Comparison of ENCODE assay signal across 13 mouse cellular contexts in the genomic region with DNA sequence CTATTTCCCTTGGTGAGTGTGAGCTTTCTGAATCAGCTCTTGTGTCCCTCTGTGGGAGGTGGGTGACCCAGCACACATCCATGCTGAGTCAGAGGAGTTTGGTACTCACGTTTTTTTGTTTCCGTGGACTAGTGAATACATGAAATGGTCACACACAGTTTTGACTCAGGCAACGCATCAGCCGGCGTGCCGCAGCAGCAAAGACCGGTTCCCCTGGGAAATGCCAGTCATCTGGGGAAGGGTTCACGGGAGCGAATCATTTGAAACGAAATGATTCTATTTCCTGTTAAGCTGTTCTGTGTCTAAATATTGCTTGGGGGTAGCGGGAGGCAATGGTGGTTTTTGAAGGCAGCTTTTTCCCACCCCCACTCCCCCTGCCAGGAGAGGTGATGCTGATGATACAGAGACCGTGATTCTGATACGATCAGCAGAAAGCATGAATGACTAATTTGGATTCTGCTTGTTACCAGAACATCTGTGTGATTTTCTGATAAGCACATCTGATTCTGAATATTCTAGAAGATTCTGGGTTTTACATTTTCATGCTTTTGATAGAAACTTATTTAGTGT.
DNase-seq lines count a peak whose midpoint lies in the region; ATAC-seq lines count a peak whose summit lies in the region.
"Had no signal": no experiment of that assay in that cellular context is flagged by ENCODE, and none has a peak within 500 bp of the region (broad histone marks: within the 10 kb centered on the region; RNA-seq: fewer than 3 reads in every experiment).

No protein-coding gene starts in this region.

- no peak for ATAC-seq in midbrain, embryonic 15.5 days (replicated peaks)
- ATAC-seq in megakaryocyte, adult 5-6 weeks (ENCODE audit: poor library complexity, severe bottlenecking) = no peak
- ATAC-seq: liver, embryonic 12.5 days had no signal

- H3K27me3 ChIP-seq in midbrain, embryonic 15.5 days (replicated peaks) = no peaks in the 10 kb centered on the region
- H3K27me3 ChIP-seq in midbrain, embryonic 10.5 days (ENCODE audit: low read depth, poor library complexity, severe bottlenecking) = no peaks in the 10 kb centered on the region
- H3K27me3 ChIP-seq: heart, embryonic 13.5 days; liver, embryonic 12.5 days; midbrain, embryonic 12.5 days had no signal

- WGBS in midbrain, embryonic 15.5 days = 80% methylated on average over 13 of the region's 13 CpGs
- WGBS in midbrain, embryonic 10.5 days = 90% methylated on average over 13 of the region's 13 CpGs

- H3K4me3 ChIP-seq in midbrain, embryonic 15.5 days = 0 out of 2 replicates have a peak overlapping the region, but pooled peaks have one; percentile 2
- H3K4me3 ChIP-seq in midbrain, embryonic 10.5 days = no peak overlapping the region
- H3K4me3 ChIP-seq: heart, embryonic 13.5 days; liver, embryonic 12.5 days; midbrain, embryonic 12.5 days had no signal

- no peak overlapping the region for H3K27ac ChIP-seq in midbrain, embryonic 15.5 days
- no peak overlapping the region for H3K27ac ChIP-seq in midbrain, embryonic 10.5 days (replicated peaks)
- H3K27ac ChIP-seq: heart, embryonic 13.5 days; liver, embryonic 12.5 days; midbrain, embryonic 12.5 days had no signal

- no peaks in the 10 kb centered on the region for H3K4me1 ChIP-seq in midbrain, embryonic 15.5 days
- no peaks in the 10 kb centered on the region for H3K4me1 ChIP-seq in midbrain, embryonic 10.5 days
- H3K4me1 ChIP-seq: heart, embryonic 13.5 days; liver, embryonic 12.5 days; midbrain, embryonic 12.5 days had no signal

- H3K9ac ChIP-seq in midbrain, embryonic 15.5 days = no peak overlapping the region
- H3K9ac ChIP-seq: heart, embryonic 13.5 days; liver, embryonic 12.5 days; midbrain, embryonic 12.5 days had no signal

- no peaks in the 10 kb centered on the region for H3K36me3 ChIP-seq in midbrain, embryonic 15.5 days (replicated peaks)
- no peaks in the 10 kb centered on the region for H3K36me3 ChIP-seq in midbrain, embryonic 10.5 days
- H3K36me3 ChIP-seq: heart, embryonic 13.5 days; liver, embryonic 12.5 days; midbrain, embryonic 12.5 days had no signal

- peak overlapping the region; percentile 24; the same call in 1 of the 2 replicates for H3K4me2 ChIP-seq in midbrain, embryonic 15.5 days
- H3K4me2 ChIP-seq: heart, embryonic 13.5 days; liver, embryonic 12.5 days; midbrain, embryonic 12.5 days had no signal

- DNase-seq in frontal cortex, postnatal 36 days (ENCODE audit: low spot score in 2 of 2) = peak; percentile 14 to 18
- no peak for DNase-seq in frontal cortex, postnatal 10 days (ENCODE audit: low spot score in 2 of 2)
- no peak for DNase-seq in midbrain, embryonic 10.5 days (ENCODE audit: low spot score)
- peak; percentile 3 for DNase-seq in adipocyte (ENCODE audit: low spot score)
- peak; percentile 11 to 14 for DNase-seq in left cerebral cortex, adult 8-10 months (ENCODE audit: low spot score in 2 of 2)
- DNase-seq in kidney, postnatal 25 days = no peak
- DNase-seq: adrenal gland, adult 2 months; lung, postnatal 10 days had no signal

- no peaks in the 10 kb centered on the region for H3K9me3 ChIP-seq in midbrain, embryonic 15.5 days
- H3K9me3 ChIP-seq in midbrain, embryonic 10.5 days (replicated peaks) = 0 out of 2 replicates have a peak, but pooled peaks cover 4% of the 10 kb centered on the region
- H3K9me3 ChIP-seq: heart, embryonic 13.5 days; liver, embryonic 12.5 days; midbrain, embryonic 12.5 days had no signal

Comparison
In these comparisons a context has a peak if more than half of its experiments do, and no peak if none do; other contexts are left out.
1. DNase-seq: peak in frontal cortex, postnatal 36 days (2 of 2), adipocyte (single experiment) and left cerebral cortex, adult 8-10 months (2 of 2); none in frontal cortex, postnatal 10 days (0 of 2), midbrain, embryonic 10.5 days (single experiment) and kidney, postnatal 25 days (0 of 2).